Mouse (Mus musculus) forelimb bud, embryonic 11.5 days (tissue): ENCODE results near the gene Cygb.
A peak's percentile ranks its signal among the peaks of the same experiment; 100 is the strongest.

Experiments
- DNase-seq: peaks from one replicate; pipeline ENCODE4 v3.0.0-alpha.2; 2012; ENCODE audit warnings: low read depth, low spot score

Cygb gene

GRCm38 (mm10) chr11:116656348-116657191 is 2.5 kb upstream of the Cygb start:
- no peak for DNase-seq

- DNase-seq, result no peak
These were observed 348 bp downstream of the Cygb start for GRCm38 (mm10) chr11:116653709-116654221.

GRCm38 (mm10) chr11:116653234-116653633 is 879 bp downstream of the Cygb start, which contains the start of gene Prcd:
TSS of gene Prcd (plus strand) at chr11:116653534.
- DNase-seq, result no peak

- no peak for DNase-seq
These were observed 1.6 kb downstream of the Cygb start for GRCm38 (mm10) chr11:116652330-116653098.

- no peak for DNase-seq
These were observed 2.8 kb downstream of the Cygb start for GRCm38 (mm10) chr11:116651339-116651738.

GRCm38 (mm10) chr11:116650811-116651210 is 3.3 kb downstream of the Cygb start:
- DNase-seq, result no peak

GRCm38 (mm10) chr11:116649711-116650337 is 4.3 kb downstream of the Cygb start:
- no peak for DNase-seq

- DNase-seq, result no peak
These were observed 5.1 kb downstream of the Cygb start for GRCm38 (mm10) chr11:116648976-116649375.

- no peak for DNase-seq
These were observed 5.7 kb downstream of the Cygb start for GRCm38 (mm10) chr11:116648213-116648921.

- DNase-seq, result no peak
These were observed 6.6 kb downstream of the Cygb start for GRCm38 (mm10) chr11:116647340-116647991.

GRCm38 (mm10) chr11:116646771-116647170 is 7.3 kb downstream of the Cygb start:
- DNase-seq, result no peak

- DNase-seq, result no peak
These were observed 8.0 kb downstream of the Cygb start for GRCm38 (mm10) chr11:116646136-116646535.

GRCm38 (mm10) chr11:116645446-116646110 is 8.5 kb downstream of the Cygb start:
- DNase-seq, result peak; percentile 66

GRCm38 (mm10) chr11:116644225-116645112 is 9.6 kb downstream of the Cygb start:
- DNase-seq, result no peak

- no peak for DNase-seq
These were observed 10.4 kb downstream of the Cygb start for GRCm38 (mm10) chr11:116643579-116644224.

- peak; percentile 91 for DNase-seq
These were observed 11.2 kb downstream of the Cygb start for GRCm38 (mm10) chr11:116642681-116643578.

GRCm38 (mm10) chr11:116641731-116642130 is 12.4 kb downstream of the Cygb start:
- DNase-seq, result no peak

- no peak for DNase-seq
These were observed 12.9 kb downstream of the Cygb start for GRCm38 (mm10) chr11:116641168-116641567.
